Mouse (Mus musculus): ENCODE data around the gene Gjb5. TPM values are rescaled to one million over a fixed set of nuclear protein-coding genes. Genes with fewer than 3 reads are reported as not detected.

Gjb5 gene
- polyA plus RNA-seq, 1 experiment: 0.17 TPM

GRCm38 (mm10) chr4:127319613-127320012 lies 38.4 kb downstream of the Gjb5 start:
- Histone ChIP-seq H3K36me3 (ENCODE audit: control insufficient read depth, insufficient read depth) (no peaks in the 10 kb centered on the region), H3K79me2 (ENCODE audit: control insufficient read depth, insufficient read depth) (no peaks in the 10 kb centered on the region), H3ac (ENCODE audit: control insufficient read depth, insufficient read length) (no peak overlapping the region), H3K4me2 (ENCODE audit: low read depth) (no peak overlapping the region), H3K4me3 (no peak overlapping the region), H3K27me3 (ENCODE audit: control insufficient read depth, insufficient read depth, insufficient read length) (no peaks in the 10 kb centered on the region)
- TF ChIP-seq MYOG (IDR thresholded peaks at IDR 0.05; ENCODE audit: control insufficient read depth in 1 of 3, insufficient read depth in 1 of 3, insufficient read length in 2 of 3, low read depth in 2 of 3) (no peak), E2F4 (IDR thresholded peaks at IDR 0.05; ENCODE audit: insufficient read depth) (no peak), REST (IDR thresholded peaks at IDR 0.05; ENCODE audit: insufficient read depth, insufficient read length) (no peak), MAX (IDR thresholded peaks at IDR 0.05; ENCODE audit: low read depth) (no peak), MYOD1 (IDR thresholded peaks at IDR 0.05; ENCODE audit: control insufficient read depth in 1 of 3, insufficient read length in 2 of 3, low read depth in 2 of 3) (no peak), USF1 (IDR thresholded peaks at IDR 0.05; ENCODE audit: low read depth) (no peak), CEBPB (IDR thresholded peaks at IDR 0.05; ENCODE audit: insufficient read depth, poor library complexity, severe bottlenecking) (no peak), SRF (IDR thresholded peaks at IDR 0.05; ENCODE audit: control insufficient read depth, insufficient read length, low read depth) (no peak), TCF3 (IDR thresholded peaks at IDR 0.05; ENCODE audit: insufficient read length, low read depth) (no peak), POLR2AphosphoS2 (IDR thresholded peaks at IDR 0.05; ENCODE audit: insufficient read length, low read depth) (no peak), TCF12 (IDR thresholded peaks at IDR 0.05; ENCODE audit: insufficient read depth, poor library complexity, severe bottlenecking) (no peak), POLR2A (IDR thresholded peaks at IDR 0.05; ENCODE audit: insufficient read length, low read depth) (no peak)

- H3K27me3 ChIP-seq (ENCODE audit: control insufficient read depth, insufficient read depth, insufficient read length): peaks cover 2% of the 10 kb centered on the region
- H3K4me3 ChIP-seq: no peak overlapping the region
- no peak overlapping the region for H3ac ChIP-seq (ENCODE audit: control insufficient read depth, insufficient read length)
- TF ChIP-seq SRF (IDR thresholded peaks at IDR 0.05; ENCODE audit: control insufficient read depth, insufficient read length, low read depth): no peak
- peak; percentile 34 for TF ChIP-seq USF1 (IDR thresholded peaks at IDR 0.05; ENCODE audit: low read depth)
- no peaks in the 10 kb centered on the region for H3K36me3 ChIP-seq (ENCODE audit: control insufficient read depth, insufficient read depth)
- H3K4me2 ChIP-seq (ENCODE audit: low read depth): no peak overlapping the region
- no peaks in the 10 kb centered on the region for H3K79me2 ChIP-seq (ENCODE audit: control insufficient read depth, insufficient read depth)
These were observed 40.8 kb downstream of the Gjb5 start for GRCm38 (mm10) chr4:127317143-127317542.

GRCm38 (mm10) chr4:127315753-127316152 lies 42.2 kb downstream of the Gjb5 start:
- Histone ChIP-seq H3K36me3 (ENCODE audit: control insufficient read depth, insufficient read depth) (no peaks in the 10 kb centered on the region), H3ac (ENCODE audit: control insufficient read depth, insufficient read length) (no peak overlapping the region), H3K79me2 (ENCODE audit: control insufficient read depth, insufficient read depth) (no peaks in the 10 kb centered on the region), H3K4me2 (ENCODE audit: low read depth) (no peak overlapping the region), H3K27me3 (ENCODE audit: control insufficient read depth, insufficient read depth, insufficient read length) (peaks cover 5% of the 10 kb centered on the region), H3K4me3 (no peak overlapping the region)
- TF ChIP-seq TCF12 (IDR thresholded peaks at IDR 0.05; ENCODE audit: insufficient read depth, poor library complexity, severe bottlenecking) (no peak), USF1 (IDR thresholded peaks at IDR 0.05; ENCODE audit: low read depth) (no peak), TCF3 (IDR thresholded peaks at IDR 0.05; ENCODE audit: insufficient read length, low read depth) (no peak), POLR2A (IDR thresholded peaks at IDR 0.05; ENCODE audit: insufficient read length, low read depth) (no peak), CEBPB (IDR thresholded peaks at IDR 0.05; ENCODE audit: insufficient read depth, poor library complexity, severe bottlenecking) (no peak), MYOG (IDR thresholded peaks at IDR 0.05; ENCODE audit: control insufficient read depth in 1 of 3, insufficient read depth in 1 of 3, insufficient read length in 2 of 3, low read depth in 2 of 3) (no peak), MAX (IDR thresholded peaks at IDR 0.05; ENCODE audit: low read depth) (no peak), POLR2AphosphoS2 (IDR thresholded peaks at IDR 0.05; ENCODE audit: insufficient read length, low read depth) (no peak), MYOD1 (IDR thresholded peaks at IDR 0.05; ENCODE audit: control insufficient read depth in 1 of 3, insufficient read length in 2 of 3, low read depth in 2 of 3) (no peak), SRF (IDR thresholded peaks at IDR 0.05; ENCODE audit: control insufficient read depth, insufficient read length, low read depth) (no peak), REST (IDR thresholded peaks at IDR 0.05; ENCODE audit: insufficient read depth, insufficient read length) (no peak), E2F4 (IDR thresholded peaks at IDR 0.05; ENCODE audit: insufficient read depth) (no peak)

- Histone ChIP-seq H3K4me2 (ENCODE audit: low read depth) (peak overlapping the region; percentile 84), H3K36me3 (ENCODE audit: control insufficient read depth, insufficient read depth) (no peaks in the 10 kb centered on the region), H3K79me2 (ENCODE audit: control insufficient read depth, insufficient read depth) (no peaks in the 10 kb centered on the region), H3K4me3 (no peak overlapping the region), H3K27me3 (ENCODE audit: control insufficient read depth, insufficient read depth, insufficient read length) (peaks cover 5% of the 10 kb centered on the region), H3ac (ENCODE audit: control insufficient read depth, insufficient read length) (no peak overlapping the region)
- no peak for TF ChIP-seq MYOD1 (IDR thresholded peaks at IDR 0.05; ENCODE audit: control insufficient read depth in 1 of 3, insufficient read length in 2 of 3, low read depth in 2 of 3)
- no peak for TF ChIP-seq POLR2A (IDR thresholded peaks at IDR 0.05; ENCODE audit: insufficient read length, low read depth)
- TF ChIP-seq E2F4 (IDR thresholded peaks at IDR 0.05; ENCODE audit: insufficient read depth): no peak
- TF ChIP-seq TCF3 (IDR thresholded peaks at IDR 0.05; ENCODE audit: insufficient read length, low read depth): no peak
- TF ChIP-seq USF1 (IDR thresholded peaks at IDR 0.05; ENCODE audit: low read depth): no peak
- no peak for TF ChIP-seq REST (IDR thresholded peaks at IDR 0.05; ENCODE audit: insufficient read depth, insufficient read length)
- no peak for TF ChIP-seq TCF12 (IDR thresholded peaks at IDR 0.05; ENCODE audit: insufficient read depth, poor library complexity, severe bottlenecking)
- no peak for TF ChIP-seq CEBPB (IDR thresholded peaks at IDR 0.05; ENCODE audit: insufficient read depth, poor library complexity, severe bottlenecking)
- no peak for TF ChIP-seq SRF (IDR thresholded peaks at IDR 0.05; ENCODE audit: control insufficient read depth, insufficient read length, low read depth)
- TF ChIP-seq MYOG (IDR thresholded peaks at IDR 0.05; ENCODE audit: control insufficient read depth in 1 of 3, insufficient read depth in 1 of 3, insufficient read length in 2 of 3, low read depth in 2 of 3): no peak
- TF ChIP-seq MAX (IDR thresholded peaks at IDR 0.05; ENCODE audit: low read depth): no peak
- TF ChIP-seq POLR2AphosphoS2 (IDR thresholded peaks at IDR 0.05; ENCODE audit: insufficient read length, low read depth): no peak
These were observed 43.4 kb downstream of the Gjb5 start for GRCm38 (mm10) chr4:127314585-127314984.

- H3K4me2 ChIP-seq (ENCODE audit: low read depth): peak within 1 kb of the TSS; percentile 84
- H3K4me3 ChIP-seq: no peak within 1 kb of the TSS
- no peaks in the 10 kb centered on the region for H3K36me3 ChIP-seq (ENCODE audit: control insufficient read depth, insufficient read depth)
- H3K27me3 ChIP-seq (ENCODE audit: control insufficient read depth, insufficient read depth, insufficient read length): peaks cover 5% of the 10 kb centered on the region
- H3ac ChIP-seq (ENCODE audit: control insufficient read depth, insufficient read length): no peak within 1 kb of the TSS
- no peaks in the 10 kb centered on the region for H3K79me2 ChIP-seq (ENCODE audit: control insufficient read depth, insufficient read depth)
- TF ChIP-seq POLR2AphosphoS2 (IDR thresholded peaks at IDR 0.05; ENCODE audit: insufficient read length, low read depth) (no peak), MYOD1 (IDR thresholded peaks at IDR 0.05; ENCODE audit: control insufficient read depth in 1 of 3, insufficient read length in 2 of 3, low read depth in 2 of 3) (peak in 1 of 3 experiments; percentile 24), MYOG (IDR thresholded peaks at IDR 0.05; ENCODE audit: control insufficient read depth in 1 of 3, insufficient read depth in 1 of 3, insufficient read length in 2 of 3, low read depth in 2 of 3) (peak in 1 of 3 experiments; percentile 58)
These were observed 44.1 kb downstream of the Gjb5 start, which contains the start of gene Gja4 for GRCm38 (mm10) chr4:127313861-127314260. TSS of gene Gja4 (minus strand) at chr4:127314039.

Data from myocyte (in vitro differentiated cells).